Mouse (Mus musculus) splenic B cell, adult 2 months (primary cell): ENCODE measurements at regions not wholly inside any gene's neighbourhood (a gene's known extent, or its start where the extent isn't known, plus 50 kb on each side); places are given as distances from the start of the nearest gene placed in this dataset.

ENCODE experiments used
- DNase-seq: peaks from one replicate; pipeline ENCODE4 v3.0.0-alpha.2; 2011; ENCODE audit warnings: low read depth, low spot score
- H3K27me3 ChIP-seq: 2 replicates; pipeline ENCODE4 v1.6.1; 2012; ENCODE audit warnings: mild to moderate bottlenecking, low read length, moderate library complexity, mixed read lengths; ENCODE audit not compliant: control insufficient read depth, poor library complexity, insufficient read depth, severe bottlenecking
- H3K36me3 ChIP-seq: 2 replicates; pipeline ENCODE4 v1.6.1; 2012; ENCODE audit warnings: mild to moderate bottlenecking, low read length, moderate library complexity, mixed read lengths; ENCODE audit not compliant: control insufficient read depth, poor library complexity, insufficient read depth, severe bottlenecking

DNA sequence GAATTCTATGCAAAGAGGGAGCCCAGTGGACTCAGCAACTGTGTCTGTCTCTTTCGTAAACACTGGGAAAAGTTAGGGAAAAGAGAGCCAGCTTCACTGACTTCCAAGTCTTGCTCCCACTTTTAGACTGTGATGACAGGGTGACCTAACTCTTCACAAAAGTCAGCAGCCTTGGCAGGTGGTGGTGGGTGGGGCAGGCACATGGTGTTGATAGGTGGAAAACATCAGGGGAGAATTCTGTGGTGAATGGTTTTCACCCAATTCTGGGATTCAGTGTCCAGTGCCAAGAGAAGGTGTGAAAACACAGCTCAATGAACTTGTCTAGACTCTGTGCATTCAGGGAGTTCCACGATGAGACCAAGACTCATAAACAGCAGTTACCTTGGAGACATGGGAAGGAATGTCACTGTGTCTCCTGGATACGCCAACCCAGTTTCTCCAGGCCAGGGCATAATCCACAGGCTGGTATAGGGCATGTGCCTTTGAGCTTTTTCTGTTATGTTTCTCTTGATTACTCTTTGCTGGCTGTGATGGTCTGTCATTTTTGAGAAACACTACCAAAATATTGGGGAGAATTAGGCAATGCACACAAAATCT lies 238.9 kb upstream of the Ednra start:
- DNase-seq = no peak
- Histone ChIP-seq H3K36me3 (no peaks in the 10 kb centered on the region), H3K27me3 (no peaks in the 10 kb centered on the region)

DNA sequence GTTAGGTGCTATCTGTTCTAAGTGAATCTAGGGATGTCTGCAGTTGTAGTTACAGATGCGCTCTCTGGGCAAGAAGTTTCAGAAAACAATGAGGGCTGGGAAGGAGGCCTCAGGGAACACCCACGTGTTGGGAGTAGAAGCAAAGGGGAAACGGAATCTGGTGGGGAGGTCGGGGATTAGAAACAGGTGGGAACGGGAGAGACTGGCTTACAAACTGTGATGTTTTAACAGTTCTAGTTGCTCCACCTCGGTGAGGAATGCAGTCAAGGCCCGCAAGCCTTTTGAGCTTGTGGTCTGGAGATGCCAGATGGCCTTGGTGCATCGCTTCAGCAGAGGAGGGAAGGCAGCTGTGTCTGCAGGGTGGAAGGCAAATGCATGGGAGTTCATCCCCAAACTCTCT lies 242.7 kb upstream of the Ttc29 start:
- Histone ChIP-seq H3K36me3 (no peaks in the 10 kb centered on the region), H3K27me3 (no peaks in the 10 kb centered on the region)
- DNase-seq = no peak

DNA sequence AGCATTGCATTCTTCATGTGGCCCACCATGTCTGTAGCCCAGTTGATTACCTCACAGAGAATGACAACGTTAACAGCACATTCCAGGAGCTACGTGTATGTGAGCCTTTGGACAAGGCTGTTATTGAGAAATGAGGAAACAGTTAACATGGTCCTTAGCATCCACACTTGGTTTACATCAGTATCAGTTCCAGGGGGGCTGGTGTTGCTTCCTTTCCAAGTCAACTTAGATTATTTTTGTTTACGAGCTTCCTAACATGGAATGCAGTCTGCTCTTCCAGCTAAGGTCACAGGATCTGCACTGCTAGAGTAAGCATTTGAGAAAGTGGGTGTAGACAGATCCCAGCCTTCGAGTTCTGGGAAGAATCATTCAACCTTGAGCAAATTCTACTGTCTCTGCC lies 239.4 kb upstream of the Ttc29 start:
- H3K27me3 ChIP-seq = no peaks in the 10 kb centered on the region
- H3K36me3 ChIP-seq = no peaks in the 10 kb centered on the region
- no peak for DNase-seq

DNA sequence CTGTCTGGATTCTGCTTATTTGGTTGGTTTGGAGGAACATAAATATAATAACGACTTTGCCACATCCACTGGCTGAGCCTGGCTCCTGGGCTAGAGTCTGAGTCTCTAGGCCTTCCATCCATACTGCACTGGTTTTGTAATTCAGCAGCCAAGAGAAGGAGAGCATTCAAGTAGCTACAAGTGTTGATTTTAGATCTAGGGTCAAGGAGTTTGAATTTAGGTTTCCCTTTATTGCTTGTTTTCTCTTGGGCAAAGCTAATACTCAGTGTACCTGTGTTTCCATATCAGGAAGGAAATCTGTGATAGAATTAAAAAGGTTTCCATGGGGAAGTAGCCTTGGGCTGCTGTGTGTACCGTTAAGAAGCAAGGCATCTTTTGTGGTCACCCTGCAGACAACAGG lies 234.0 kb upstream of the Ttc29 start:
- H3K36me3 ChIP-seq = no peaks in the 10 kb centered on the region
- DNase-seq = no peak
- H3K27me3 ChIP-seq = no peaks in the 10 kb centered on the region

DNA sequence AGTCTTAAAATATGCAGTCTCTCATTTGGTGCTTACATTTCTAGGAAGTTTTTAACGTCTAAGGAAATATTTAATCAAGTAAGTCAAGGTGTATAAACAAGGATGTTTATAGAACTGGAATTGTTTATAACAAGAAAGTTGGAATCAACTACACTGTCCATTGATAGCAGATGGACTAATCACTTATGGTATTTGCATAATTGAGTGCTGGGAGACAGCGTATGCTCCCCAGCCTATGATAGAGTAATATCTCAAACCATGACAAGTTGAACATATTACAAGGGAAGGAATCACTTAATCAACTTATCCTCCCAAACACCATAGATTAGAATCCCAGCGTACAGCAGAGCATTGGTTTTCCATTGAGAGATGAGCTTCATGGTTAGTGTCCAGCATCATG lies 232.4 kb upstream of the Ttc29 start:
- no peak for DNase-seq
- Histone ChIP-seq H3K27me3 (no peaks in the 10 kb centered on the region), H3K36me3 (no peaks in the 10 kb centered on the region)

DNA sequence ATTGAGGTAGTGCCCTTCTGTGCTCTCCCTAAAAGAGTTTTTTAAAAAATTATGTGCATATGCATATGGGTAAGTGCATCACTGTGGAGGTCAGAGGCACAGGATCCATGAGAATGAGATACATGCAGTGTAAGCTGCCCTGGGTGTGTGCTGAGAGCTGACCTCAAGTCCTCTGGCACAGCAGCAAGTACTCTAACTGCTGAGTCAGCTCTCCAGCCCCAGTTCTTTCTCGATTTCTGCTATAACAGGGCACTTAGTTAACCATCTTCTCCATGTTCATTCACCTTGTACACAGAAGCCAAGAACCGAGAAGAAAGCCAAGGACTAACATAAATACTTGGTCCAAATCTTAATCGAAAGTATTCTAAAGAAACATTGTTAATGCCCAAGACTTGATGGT lies 231.1 kb upstream of the Ttc29 start:
- no peak for DNase-seq
- Histone ChIP-seq H3K27me3 (no peaks in the 10 kb centered on the region), H3K36me3 (no peaks in the 10 kb centered on the region)

DNA sequence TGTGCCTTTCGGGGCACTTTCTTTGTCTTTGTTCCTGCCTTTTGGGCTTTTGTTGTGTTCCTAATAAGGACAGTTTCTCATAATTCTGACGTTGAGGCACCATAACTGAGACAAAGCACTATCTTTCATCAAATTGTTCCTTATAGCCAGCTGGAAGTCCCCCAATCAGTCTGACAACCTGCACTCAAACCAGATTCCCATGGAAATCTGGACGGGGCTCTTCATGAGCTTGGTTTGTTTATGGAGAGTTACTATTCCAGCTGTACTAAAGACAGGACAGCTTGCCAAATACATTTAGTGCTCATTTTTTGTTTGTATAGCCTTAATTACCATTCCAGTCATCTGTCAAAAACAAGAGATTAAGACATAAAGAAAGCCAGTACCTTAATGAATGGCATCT lies 229.6 kb upstream of the Ttc29 start:
- no peaks in the 10 kb centered on the region for H3K27me3 ChIP-seq
- no peak for DNase-seq
- no peaks in the 10 kb centered on the region for H3K36me3 ChIP-seq

DNA sequence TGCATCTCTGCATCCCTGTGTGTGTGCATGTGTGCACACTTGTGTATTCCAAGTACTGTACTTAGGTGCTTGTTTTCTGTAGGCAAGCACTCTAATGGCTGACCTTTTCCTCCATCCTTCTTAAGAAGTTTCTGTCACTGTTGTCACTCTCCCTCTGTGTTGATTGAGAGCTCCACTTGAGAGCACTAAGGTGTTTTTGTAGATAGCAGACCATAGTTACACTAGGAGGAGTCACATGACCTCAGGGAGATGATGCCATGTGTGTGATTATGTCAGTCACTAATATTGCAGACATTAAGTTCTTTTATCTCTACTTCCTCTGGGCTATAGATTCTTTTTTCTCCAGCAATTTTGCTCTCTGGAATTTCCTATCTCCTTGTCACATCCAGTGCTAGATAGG lies 225.9 kb upstream of the Ttc29 start:
- Histone ChIP-seq H3K36me3 (no peaks in the 10 kb centered on the region), H3K27me3 (no peaks in the 10 kb centered on the region)
- DNase-seq = no peak

DNA sequence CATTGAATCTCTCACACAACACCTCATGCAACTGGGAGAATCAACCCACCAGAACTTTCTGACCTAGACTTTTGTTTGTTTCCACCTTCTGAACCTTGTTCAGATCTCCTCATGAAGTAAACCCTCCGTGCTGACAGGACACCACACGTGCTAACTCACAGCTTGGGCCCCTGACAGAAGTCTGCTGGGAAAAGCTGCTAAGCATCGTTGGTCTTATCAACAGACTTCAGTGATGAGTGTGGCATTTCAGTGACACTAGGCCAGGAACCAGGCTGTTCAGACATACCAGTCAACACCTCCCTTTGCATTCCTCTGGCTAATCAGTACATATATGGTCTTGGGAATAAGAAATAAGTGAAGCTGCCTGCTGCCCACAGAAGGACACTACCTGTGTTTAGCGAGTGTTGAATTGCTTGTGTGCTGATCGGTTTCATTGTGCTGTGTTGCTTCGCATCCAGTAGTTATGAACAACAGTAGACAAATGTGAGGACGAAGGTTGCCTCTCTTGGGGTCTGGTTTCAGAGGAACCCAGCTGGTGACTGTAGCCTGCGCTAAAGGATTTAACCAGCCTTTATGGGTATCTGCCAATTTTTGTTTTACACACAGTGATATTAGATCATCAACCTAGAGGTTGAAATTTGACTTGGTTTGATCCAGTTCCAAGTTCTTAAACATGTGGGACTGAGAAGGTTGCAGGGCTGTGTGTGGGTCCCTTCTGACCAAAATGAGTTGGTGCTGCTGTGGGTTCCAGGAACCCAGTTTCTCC lies 224.6 kb upstream of the Ttc29 start:
- DNase-seq = no peak
- Histone ChIP-seq H3K36me3 (no peaks in the 10 kb centered on the region), H3K27me3 (no peaks in the 10 kb centered on the region)

DNA sequence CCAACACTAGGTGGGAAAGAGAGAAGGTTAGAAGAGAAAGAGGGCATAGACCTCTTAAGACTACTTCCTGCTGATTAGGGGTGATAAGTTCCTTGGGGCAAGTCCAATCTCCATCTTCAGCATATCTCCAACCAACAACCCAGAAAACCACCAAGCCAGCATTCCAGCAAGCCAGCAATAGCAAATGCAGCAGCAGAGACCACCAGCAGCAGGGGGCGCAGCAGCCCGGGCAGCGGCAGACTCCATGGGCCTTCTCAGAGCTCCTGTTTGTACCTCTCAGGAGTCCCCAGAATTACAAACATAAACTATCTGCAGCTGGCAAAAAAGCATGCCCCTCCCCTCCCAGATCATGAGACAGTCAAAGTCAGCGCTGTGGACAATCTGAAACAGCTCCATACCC lies 222.0 kb upstream of the Ttc29 start:
- DNase-seq = no peak
- Histone ChIP-seq H3K36me3 (no peaks in the 10 kb centered on the region), H3K27me3 (no peaks in the 10 kb centered on the region)

DNA sequence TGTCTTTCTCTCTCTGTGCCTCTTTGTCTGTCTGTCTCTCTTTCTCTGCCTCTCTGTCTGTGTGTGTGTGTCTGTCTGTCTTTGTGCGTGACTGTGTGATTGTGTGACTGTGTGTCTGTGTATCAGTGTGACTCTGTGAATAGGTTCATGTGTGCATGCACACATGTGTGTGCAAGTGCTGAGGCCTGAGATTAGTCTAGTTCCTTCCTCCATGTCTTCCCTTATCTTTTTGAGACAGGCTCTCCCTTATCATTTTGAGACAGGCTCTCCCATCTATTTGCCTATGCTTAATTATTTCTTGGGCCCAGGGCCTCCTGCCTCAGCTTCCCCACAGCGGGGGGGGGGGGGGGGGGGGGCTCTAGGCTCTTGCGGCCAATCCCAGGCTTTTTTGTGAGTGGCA lies 212.8 kb upstream of the Ttc29 start:
- no peak for DNase-seq
- Histone ChIP-seq H3K27me3 (no peaks in the 10 kb centered on the region), H3K36me3 (no peaks in the 10 kb centered on the region)

DNA sequence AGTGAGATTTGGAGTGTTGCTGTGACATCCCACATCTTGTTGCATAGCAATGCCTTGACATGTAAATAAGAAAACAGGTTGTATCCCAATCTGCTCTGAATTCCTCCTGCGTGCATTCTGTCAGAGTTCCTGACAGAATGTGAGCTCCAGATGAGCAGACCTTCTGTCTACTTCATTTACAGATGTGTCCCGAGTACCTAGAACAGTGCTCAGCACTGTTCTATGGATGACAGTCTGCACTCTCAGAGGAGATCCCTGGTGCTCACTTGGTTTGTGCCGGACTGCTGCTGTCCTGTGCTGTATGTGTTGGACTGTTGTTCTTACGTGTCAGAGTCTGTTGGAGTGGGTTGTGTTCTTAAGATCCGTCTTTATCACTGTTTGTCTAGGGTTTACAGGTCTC lies 211.4 kb upstream of the Ttc29 start:
- no peak for DNase-seq
- Histone ChIP-seq H3K27me3 (no peaks in the 10 kb centered on the region), H3K36me3 (no peaks in the 10 kb centered on the region)

DNA sequence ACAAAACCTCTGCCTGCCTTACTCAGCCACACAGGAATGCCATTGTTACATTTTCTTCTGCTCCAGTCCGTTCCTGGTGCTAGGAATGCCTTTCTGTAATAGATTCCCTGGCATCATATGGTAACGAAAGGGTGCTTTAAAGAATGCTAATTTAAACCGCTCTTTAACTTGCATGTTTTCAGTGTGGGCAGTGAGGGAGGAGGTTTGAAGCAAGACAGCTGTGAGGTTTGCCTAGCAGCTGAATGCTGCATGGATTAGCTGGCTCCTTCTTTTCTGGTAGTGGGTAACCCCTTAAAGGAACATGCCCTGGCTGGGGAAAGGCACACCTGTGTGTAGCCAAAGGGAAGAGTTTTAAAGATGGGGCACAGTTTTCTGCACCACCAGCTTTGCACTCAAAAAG lies 211.0 kb upstream of the Ttc29 start:
- H3K27me3 ChIP-seq = no peaks in the 10 kb centered on the region
- DNase-seq = no peak
- no peaks in the 10 kb centered on the region for H3K36me3 ChIP-seq

DNA sequence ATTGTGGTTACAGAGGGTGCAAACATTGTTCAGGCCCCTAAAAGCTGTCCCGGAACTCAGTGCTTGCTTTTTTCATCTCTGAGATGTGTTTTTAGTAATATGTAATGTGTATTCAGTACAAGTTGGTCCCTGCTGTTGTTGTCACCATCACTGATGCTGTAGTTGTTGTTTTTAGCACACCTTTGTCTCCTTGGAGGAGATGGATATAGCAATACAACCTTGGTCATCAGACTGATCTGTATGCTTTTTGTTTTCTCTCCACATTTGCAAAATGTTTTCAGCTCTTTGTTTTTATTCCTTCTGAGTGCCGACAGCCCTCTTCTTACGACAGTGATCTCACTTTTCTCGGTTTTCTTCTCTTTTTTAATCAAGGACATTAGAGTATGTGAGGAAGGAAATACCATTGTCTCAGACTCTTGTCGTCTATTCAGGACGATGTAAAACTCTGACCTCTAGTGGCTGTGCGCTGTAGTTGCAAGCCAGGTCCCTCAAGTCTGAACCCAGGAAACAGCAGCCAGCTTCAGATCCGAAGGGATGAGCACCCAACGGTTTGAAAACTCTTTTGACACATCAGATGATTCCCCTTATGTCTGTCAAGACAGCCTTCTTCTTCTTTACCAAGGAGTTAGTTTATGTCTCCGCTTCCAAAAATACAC lies 209.1 kb upstream of the Ttc29 start:
- no peaks in the 10 kb centered on the region for H3K27me3 ChIP-seq
- H3K36me3 ChIP-seq = no peaks in the 10 kb centered on the region
- peak; percentile 59 for DNase-seq

DNA sequence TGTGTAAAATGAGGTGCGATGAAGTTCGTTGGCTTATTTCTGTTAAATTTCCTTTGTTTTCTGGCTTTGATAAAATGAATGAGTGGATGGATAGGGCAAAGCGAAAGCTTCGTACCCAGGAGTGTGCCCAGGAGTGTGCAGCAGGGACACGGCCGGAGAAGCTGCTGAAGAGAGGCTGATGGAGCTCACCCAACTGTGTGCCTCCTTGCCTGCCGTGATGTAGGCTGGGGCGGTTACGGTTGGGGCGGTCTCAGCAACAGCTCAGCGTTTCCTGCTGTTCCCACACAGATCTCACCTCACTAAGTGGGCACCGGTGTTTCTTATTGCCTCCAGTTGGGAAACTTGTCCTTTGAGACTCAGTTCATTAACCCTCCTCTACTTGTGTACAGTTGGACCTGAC lies 208.2 kb upstream of the Ttc29 start:
- H3K36me3 ChIP-seq = no peaks in the 10 kb centered on the region
- DNase-seq = no peak
- H3K27me3 ChIP-seq = no peaks in the 10 kb centered on the region
